Mouse (Mus musculus): ENCODE data around the gene Arid3a.

The Arid3a gene

GRCm38 (mm10) chr10:79976071-79976721 lies 49.4 kb downstream of the Arid3a start:
- no peak for DNase-seq (ENCODE audit: low spot score)

- no peak for DNase-seq (ENCODE audit: low spot score)
Observed at GRCm38 (mm10) chr10:79976722-79977107, 49.9 kb downstream of the Arid3a start.

GRCm38 (mm10) chr10:79977324-79977723 lies 50.5 kb downstream of the Arid3a start:
- no peak for DNase-seq (ENCODE audit: low spot score)

- no peak for DNase-seq (ENCODE audit: low spot score)
Observed at GRCm38 (mm10) chr10:79978061-79978460, 51.2 kb downstream of the Arid3a start.

GRCm38 (mm10) chr10:79979401-79980155 lies 52.7 kb downstream of the Arid3a start:
- no peak for DNase-seq (ENCODE audit: low spot score)

- no peak for DNase-seq (ENCODE audit: low spot score)
Observed at GRCm38 (mm10) chr10:79983205-79983604, 56.4 kb downstream of the Arid3a start.

- peak; percentile 34 for DNase-seq (ENCODE audit: low spot score)
Observed at GRCm38 (mm10) chr10:79983670-79984069, 56.8 kb downstream of the Arid3a start.

GRCm38 (mm10) chr10:79984195-79984816 lies 57.5 kb downstream of the Arid3a start, which contains the start of gene Tmem259:
Gene Tmem259 (minus strand): TSS chr10:79984330.
- DNase-seq (ENCODE audit: low spot score), result peak; percentile 71

GRCm38 (mm10) chr10:79984871-79985270 lies 58.0 kb downstream of the Arid3a start:
- peak; percentile 81 for DNase-seq (ENCODE audit: low spot score)

GRCm38 (mm10) chr10:79985334-79986231 lies 58.7 kb downstream of the Arid3a start:
- DNase-seq (ENCODE audit: low spot score), result peak; percentile 29

GRCm38 (mm10) chr10:79986232-79986878 lies 59.5 kb downstream of the Arid3a start:
- DNase-seq (ENCODE audit: low spot score), result no peak

- peak; percentile 64 for DNase-seq (ENCODE audit: low spot score)
Observed at GRCm38 (mm10) chr10:79986963-79987362, 60.1 kb downstream of the Arid3a start.

GRCm38 (mm10) chr10:79987771-79988505 lies 61.1 kb downstream of the Arid3a start:
- no peak for DNase-seq (ENCODE audit: low spot score)

GRCm38 (mm10) chr10:79988506-79989271 lies 61.8 kb downstream of the Arid3a start, which contains the start of gene Cnn2:
Gene Cnn2 (plus strand): TSS chr10:79988584.
- peak; percentile 51 for DNase-seq (ENCODE audit: low spot score)

- no peak for DNase-seq (ENCODE audit: low spot score)
Observed at GRCm38 (mm10) chr10:79989272-79989786, 62.5 kb downstream of the Arid3a start.

GRCm38 (mm10) chr10:79989870-79990269 lies 63.0 kb downstream of the Arid3a start:
- no peak for DNase-seq (ENCODE audit: low spot score)

- DNase-seq (ENCODE audit: low spot score), result no peak
Observed at GRCm38 (mm10) chr10:79991099-79991498, 64.3 kb downstream of the Arid3a start.

GRCm38 (mm10) chr10:79991548-79991947 lies 64.7 kb downstream of the Arid3a start:
- DNase-seq (ENCODE audit: low spot score), result no peak

GRCm38 (mm10) chr10:79994397-79995115 lies 67.7 kb downstream of the Arid3a start:
- DNase-seq (ENCODE audit: low spot score), result no peak
